Mouse (Mus musculus) left cerebral cortex, postnatal 36 days (tissue): ENCODE data around the gene Angptl2. TPM values are rescaled to one million over a fixed set of nuclear protein-coding genes. Genes with fewer than 3 reads are reported as not detected.

ENCODE experiments used
- total RNA-seq, 2 experiments: library from RNA; stranded (reverse); gene quantifications; 2 replicates each; pipeline ENCODE4 v1.2.3; 2021

Angptl2 gene
- total RNA-seq, 2 experiments from 2014 or later: 1.5 to 2.2 TPM

Other genes with a start within 250 kb of the Angptl2 start
- gene Slc2a8, start 234.0 kb upstream of the Angptl2 start, total RNA-seq: 10 to 100 TPM; 26.9 to 27.1 TPM
- gene Garnl3, start 84.4 kb upstream of the Angptl2 start, total RNA-seq: 100 to 1,000 TPM; 104 to 129 TPM
- gene Ralgps1, start 155.4 kb downstream of the Angptl2 start, total RNA-seq: 10 to 100 TPM; 51.5 to 71.2 TPM
- 10 to 100 TPM; 18.9 to 27.1 TPM for gene Zbtb34, start 215.3 kb downstream of the Angptl2 start, total RNA-seq